Mouse (Mus musculus) heart, postnatal 4 days (tissue): ENCODE results near the gene Scrn1. TPM values are rescaled to one million over a fixed set of nuclear protein-coding genes. Genes with fewer than 3 reads are reported as not detected.
A peak's percentile ranks its signal among the peaks of the same experiment; 100 is the strongest.

Source experiments
- DNase-seq: peaks from one replicate; pipeline ENCODE4 v3.0.0; 2021
- total RNA-seq, 2 experiments: library from RNA; stranded (reverse); gene quantifications; 2 replicates each; pipeline ENCODE4 v1.2.3; 2021

Scrn1 gene
- total RNA-seq = 10 to 100 TPM in 1 of 2 experiments, 1 to 10 TPM in 1; 7.4 to 10.5 TPM

DNA sequence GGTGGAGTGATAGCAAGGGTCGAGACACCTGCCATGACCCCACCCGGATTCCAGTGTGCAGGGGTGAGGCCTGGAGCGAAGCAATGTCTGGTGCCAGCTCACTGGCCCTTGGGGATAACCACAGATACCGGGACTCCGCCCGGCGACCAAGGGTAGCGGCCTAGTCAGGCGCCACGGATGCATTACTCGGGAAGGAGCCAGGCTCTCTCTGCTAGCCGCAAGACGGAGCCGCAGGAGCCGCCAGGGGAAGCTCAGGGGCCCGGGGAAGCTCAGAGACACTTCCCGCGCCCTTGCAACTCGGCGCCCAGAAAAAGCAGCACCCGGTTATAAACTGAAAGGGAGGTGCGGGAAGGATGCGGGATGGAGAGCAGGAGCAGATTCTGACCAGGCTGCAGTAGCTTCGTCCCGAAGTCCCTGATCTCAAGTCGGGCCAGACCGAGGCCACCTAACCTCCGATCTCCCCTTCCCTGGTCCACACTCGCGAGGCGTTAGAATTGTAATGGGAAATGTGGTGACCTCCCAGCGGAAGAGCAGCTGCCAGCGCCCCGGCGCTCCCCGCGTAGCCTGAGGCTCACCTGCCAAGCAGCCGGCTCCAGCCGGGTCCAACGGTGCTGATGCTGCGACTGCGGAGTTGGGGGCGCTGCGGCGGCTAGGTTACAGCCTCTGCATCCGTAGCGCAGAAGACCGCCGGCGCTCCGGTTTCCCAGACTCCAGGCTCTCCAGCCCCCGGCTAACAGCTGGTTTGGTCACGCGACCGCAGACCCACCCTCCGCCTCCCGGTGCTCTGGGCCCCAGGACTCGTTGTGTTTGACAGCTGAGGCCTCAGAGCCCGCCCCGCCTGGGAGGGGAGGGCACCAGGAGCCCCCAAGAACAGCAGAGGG is at the start of gene Scrn1:
Scrn1 (minus strand) TSS at position 825 of the 881 bp plus-strand sequence.
- DNase-seq = peak; percentile 71

DNA sequence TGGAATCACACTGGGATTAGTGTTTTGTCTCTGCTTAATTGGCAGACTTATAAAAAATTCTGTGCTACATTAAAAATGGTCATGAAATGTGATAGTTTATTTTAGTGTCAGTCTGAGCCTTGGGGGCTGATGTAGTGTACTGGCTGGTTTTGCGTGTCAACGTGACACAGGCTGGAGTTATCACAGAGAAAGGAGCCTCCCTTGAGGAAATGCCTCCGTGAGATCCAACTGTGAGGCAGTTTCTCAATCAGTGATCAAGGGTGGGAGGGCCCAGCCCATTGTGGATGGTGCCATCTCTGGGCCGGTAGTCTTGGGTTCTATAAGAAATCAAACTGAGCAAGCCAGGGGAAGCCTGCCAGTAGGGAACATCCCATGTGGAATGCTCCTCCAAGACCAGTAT is 40.0 kb upstream of the Scrn1 start:
- no peak for DNase-seq

DNA sequence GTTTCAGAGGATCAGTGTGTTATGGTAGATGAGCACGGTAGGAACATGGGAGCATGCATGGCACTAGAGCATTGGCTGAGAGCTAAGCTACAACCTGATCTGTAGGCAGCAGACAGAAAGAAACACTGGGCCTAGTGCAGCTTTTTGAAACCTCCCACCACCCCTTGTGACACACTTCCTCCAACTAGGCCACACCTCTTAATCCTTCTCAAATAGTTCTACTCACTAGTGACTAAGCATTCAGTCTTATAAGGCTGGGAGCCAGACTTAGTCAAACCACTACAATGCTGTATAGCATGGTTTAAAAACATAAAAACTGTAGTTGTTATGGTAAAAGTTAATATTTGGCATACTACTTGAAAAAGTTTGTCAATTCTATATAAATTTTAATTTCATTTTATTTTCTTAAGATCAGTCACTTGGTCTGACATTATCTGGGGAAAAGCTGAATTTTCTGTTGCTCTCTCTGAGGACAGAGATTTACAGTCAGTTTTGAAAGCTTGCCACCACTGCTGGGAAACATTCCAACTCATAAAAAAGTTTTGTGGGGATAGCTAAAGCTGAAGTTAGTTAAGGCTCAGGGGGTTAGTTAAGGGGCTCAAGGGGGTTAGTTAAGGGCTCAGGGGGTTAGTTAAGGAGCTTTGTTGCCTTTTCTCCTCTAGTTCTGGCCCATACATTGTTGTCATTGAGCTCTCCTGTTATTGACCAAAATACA is 37.9 kb upstream of the Scrn1 start:
- peak; percentile 56 for DNase-seq

DNA sequence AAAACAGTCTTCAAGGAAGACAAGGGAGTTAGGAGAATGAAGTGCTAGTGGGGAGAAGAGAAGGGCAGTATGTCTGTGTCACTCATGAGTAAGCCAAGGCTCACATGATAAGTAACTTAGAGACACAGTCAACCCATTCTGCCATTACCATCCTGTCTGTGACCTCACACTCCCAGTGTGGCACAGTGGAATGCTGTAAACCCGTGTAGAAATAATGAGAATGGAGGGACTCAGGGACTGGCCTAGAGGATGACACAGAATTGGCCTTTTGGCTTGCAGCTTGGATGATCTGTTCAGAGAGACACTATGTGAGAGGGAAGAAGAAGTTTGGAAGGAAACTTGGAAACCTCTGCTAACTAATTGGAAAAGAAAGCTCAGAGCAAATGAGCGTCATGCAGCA is 36.6 kb upstream of the Scrn1 start:
- no peak for DNase-seq

DNA sequence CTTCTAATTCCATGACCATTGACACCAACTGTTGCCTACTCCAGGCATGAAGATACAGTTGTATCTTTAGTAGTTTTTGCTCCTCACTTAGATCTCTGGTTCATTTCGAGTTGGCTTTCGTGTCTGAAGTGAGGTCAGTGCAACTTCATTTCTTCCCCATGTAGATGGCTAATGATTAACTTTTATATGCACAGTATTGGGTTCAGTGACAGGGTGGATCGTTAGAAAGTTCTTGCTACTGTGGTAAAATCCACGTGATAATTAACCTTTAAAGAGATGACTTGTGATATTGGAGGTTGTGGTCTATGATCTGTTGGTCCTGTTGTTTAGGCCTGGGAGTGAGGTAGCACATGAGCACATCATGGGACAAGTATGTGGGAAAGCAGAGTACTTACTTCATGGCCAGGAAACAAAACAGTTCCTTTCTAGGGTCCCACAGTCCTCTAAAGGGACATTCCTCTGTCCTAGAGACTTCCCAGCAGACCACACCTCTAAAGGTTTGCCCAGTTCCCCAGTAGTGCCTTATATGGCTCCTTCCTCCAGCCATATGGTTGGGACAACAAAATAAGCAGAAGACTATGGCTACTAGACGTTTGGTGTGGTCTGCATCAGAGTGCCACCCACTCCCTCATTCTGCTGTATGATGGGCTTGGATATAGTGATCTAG is 34.5 kb upstream of the Scrn1 start:
- DNase-seq = no peak

DNA sequence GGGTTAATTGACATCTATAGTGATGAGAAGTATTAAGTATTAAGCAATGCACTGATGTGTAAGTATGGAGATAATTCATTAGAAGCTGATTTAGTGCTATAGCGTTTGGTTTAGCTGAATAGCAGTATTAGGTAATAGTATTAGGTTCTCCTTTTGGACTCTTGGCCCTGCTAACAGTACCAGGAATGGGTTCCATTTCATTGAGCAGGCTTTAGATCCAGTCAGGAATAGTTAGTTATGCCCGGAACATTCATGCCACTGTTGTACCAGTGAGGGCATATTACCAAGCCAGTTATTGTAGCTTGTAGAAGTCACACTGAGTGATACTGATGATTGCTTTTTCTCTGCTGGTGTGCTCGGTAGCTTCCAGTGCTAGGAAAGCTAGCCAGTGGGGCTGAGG is 31.4 kb upstream of the Scrn1 start:
- DNase-seq = no peak

DNA sequence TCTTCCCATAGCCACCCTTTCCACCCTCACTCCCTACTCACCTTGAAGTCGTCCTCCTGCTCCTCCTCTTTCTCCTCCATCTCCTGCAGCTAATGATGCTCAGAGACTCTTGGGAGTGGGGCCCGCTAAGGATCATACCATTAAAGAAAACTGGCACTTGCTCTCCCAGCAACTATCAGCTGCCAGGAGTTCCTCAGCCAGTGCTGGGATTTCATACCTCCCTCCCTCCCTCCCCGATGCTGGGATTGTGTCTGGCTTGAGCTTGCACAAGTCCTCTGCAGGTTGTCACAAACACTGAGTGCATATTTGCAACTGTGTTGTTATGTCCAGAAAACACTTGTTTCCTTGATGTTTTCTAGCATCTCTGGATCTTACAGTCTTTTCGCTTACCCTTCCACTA is 30.9 kb upstream of the Scrn1 start, which contains the start of gene Fkbp14:
Fkbp14 (minus strand) TSS at position 101 of the 400 bp plus-strand sequence.
- no peak for DNase-seq

- DNase-seq = no peak
Observed at GRCm38 (mm10) chr6:54595330-54595878, 29.1 kb upstream of the Scrn1 start.

DNA sequence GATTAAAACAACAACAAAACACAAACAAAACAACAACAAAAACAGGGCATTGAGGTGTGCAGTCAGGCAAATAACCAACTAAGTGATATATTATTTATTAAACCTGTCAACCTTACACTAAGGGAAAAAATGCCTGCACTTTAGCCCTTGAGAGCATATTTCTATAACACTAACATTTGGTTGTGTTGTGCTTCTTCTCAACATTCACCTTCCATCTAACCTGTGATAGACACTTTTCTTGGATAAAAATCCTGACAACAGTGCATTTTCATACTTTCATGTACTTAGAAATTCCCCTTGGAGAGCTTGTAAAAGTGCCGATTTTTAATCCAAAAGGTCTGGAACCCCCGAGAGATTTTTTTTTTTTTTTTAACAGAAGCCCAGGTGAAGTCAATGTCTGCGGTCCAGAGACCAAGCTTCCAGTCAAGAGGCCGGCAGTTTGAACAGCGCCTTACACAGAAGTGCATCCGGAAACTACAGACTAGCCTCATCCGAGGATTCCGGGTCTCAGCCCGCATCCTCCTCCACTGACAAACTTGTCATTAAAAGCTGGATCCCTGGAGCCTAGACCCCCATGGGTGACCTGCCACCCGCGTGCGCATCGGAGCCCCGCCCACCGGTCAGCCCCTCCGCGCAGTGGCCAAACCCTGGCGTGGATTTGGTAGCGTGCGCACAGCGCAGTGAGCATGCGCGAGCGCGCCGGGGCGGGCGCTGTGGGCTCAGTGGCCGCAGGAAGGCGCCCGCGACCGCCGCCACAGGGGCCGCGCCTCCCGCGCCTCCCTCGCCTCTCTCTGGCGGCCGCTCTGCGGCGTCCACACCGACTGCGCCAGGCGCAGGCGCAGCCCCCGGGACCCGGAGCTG is 28.4 kb upstream of the Scrn1 start, which contains the start of gene Plekha8:
Plekha8 (plus strand) TSS at position 643 of the 861 bp plus-strand sequence.
- DNase-seq = peak; percentile 95

DNA sequence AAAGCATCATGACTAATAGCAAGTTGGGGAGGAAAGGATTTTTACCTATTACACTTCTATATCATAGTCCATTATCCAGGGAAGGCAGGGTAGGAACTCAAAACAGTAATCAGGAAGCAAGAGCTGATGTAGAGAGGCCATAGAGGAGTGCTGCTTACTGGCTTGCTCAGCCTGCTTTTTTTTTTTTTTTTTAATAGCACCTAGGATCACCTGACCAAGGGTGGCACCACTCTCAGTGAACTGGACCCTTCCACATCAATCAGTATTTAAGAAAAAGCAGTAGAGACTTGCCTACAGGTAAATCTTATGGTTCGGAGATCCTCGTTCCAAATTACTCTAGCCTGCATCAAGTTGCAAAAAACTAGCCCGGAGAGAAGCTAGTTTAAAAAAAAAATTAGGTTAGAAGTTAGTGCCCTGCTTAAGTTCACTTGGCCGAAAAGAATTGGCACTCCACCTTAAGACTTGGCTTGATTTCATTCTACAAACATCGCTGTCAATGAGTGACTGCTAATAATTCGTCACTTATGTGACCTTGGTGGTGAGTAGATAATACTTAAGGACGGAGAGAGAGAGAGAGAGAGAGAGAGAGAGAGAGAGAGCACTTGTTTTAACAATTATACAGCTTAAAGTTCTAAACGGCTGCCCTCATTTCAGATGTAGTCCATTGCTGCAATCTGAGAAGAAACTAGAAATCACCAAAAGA is 27.6 kb upstream of the Scrn1 start:
- DNase-seq = no peak

DNA sequence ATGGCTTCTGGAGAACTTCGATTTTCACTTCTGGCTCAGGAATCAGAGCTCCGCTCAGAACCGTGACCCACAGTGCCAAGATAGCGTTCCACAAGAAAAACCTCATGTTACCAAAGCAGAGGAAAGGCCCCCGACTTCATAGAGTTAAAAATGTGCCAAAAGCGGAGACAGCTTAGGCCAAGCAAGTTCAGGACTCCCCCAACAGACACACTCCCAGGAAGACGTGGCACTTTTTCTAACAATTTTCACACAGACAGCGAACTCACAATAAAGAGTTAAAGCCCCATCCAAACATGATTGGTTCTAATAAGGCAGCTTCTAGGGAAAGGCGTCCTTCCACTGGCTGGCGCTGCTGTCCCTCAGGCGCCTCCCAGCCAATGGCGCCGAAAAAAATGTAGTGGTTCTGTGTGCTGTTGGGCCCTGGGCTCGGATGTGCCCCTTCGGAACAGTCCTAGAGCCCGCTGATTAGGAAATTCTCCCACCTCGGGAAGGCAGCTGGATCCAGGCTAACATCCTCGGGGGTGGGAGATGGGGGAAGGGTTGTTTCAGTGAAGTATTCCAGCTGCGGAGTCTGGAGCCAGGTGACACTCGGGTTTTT is 26.7 kb upstream of the Scrn1 start:
- peak; percentile 95 for DNase-seq

GRCm38 (mm10) chr6:54591778-54592177 is 25.5 kb upstream of the Scrn1 start:
- no peak for DNase-seq

GRCm38 (mm10) chr6:54590691-54591090 is 24.4 kb upstream of the Scrn1 start:
- DNase-seq = no peak

DNA sequence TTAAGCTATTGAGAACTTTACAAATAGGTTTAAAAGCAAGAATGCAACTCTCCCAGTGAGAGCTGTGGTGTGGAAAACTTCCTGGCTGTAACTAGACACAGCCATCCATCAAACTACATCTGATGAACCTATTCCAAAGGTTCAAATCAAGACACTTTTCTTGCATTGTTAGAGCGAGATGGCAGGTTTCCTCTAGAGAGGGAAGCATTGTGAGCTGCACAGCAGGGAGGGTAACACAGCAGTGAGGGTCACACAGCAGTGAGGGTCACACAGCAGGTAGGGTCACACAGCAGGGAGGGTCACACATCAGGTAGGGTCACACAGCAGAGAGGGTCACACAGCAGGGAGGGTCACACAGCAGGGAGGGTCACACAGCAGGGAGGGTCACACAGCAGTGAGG is 21.9 kb upstream of the Scrn1 start:
- DNase-seq = no peak

DNA sequence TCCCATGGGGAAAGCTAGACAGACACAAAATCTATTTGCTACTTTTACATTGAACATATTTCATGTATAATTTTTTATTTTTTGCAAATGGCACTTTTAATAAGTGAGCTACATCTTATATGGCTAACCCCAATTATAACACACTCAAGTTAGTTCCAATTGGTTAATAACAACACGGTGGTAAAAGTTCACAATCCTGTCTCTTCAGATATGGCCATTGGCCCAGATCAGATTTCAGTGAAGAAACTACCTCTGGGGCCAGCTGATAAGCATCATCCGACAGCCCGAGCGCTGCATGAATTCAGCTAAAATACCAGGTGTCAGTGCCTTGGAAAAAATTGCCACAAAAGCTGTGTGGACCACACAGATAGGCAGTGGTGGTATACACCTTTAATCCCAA is 21.4 kb upstream of the Scrn1 start:
- DNase-seq = no peak

DNA sequence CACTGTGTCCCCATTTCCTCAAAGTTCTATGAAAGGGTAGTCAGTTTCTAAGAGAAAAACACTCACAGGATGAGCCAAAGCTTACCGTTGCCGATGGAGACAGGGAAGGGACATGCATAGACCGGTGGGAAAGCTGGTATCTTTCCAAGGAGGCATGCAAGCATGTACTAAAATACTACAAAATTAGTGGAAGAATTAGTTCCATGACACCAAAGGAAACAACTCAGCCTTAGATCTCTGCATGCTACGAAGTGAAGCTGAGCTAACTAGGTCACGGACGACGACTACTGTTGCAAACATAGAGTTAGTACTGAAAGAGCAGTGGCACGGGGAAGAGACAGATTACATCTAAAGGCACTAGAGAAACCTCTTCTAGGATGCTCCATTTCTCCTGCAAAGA is 20.6 kb upstream of the Scrn1 start:
- no peak for DNase-seq

- peak; percentile 66 for DNase-seq
Observed at GRCm38 (mm10) chr6:54586175-54586574, 19.9 kb upstream of the Scrn1 start.

GRCm38 (mm10) chr6:54573218-54573955 is 7.1 kb upstream of the Scrn1 start:
- no peak for DNase-seq

DNA sequence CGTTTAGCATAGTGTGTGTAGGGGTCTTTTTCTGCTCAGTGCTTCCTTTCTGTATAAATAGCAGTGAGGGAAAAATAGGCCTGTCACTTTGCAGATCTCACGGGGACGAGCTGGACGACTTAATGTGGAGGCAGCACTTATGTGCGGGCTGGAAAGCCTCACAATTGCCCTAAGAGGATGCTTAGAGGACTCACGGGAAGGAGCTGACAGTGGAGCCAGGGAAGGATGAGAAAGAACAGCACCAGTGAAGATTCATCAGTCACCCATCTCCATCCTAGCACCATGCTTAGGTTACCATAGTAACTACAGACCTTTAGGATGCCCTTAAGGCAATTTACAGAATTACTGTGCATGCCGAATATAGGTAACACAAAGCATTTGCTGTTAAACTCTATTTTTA is 3.5 kb upstream of the Scrn1 start:
- DNase-seq = no peak

GRCm38 (mm10) chr6:54566546-54566919 is 244 bp upstream of the Scrn1 start:
- DNase-seq = no peak
